In the genomic region with DNA sequence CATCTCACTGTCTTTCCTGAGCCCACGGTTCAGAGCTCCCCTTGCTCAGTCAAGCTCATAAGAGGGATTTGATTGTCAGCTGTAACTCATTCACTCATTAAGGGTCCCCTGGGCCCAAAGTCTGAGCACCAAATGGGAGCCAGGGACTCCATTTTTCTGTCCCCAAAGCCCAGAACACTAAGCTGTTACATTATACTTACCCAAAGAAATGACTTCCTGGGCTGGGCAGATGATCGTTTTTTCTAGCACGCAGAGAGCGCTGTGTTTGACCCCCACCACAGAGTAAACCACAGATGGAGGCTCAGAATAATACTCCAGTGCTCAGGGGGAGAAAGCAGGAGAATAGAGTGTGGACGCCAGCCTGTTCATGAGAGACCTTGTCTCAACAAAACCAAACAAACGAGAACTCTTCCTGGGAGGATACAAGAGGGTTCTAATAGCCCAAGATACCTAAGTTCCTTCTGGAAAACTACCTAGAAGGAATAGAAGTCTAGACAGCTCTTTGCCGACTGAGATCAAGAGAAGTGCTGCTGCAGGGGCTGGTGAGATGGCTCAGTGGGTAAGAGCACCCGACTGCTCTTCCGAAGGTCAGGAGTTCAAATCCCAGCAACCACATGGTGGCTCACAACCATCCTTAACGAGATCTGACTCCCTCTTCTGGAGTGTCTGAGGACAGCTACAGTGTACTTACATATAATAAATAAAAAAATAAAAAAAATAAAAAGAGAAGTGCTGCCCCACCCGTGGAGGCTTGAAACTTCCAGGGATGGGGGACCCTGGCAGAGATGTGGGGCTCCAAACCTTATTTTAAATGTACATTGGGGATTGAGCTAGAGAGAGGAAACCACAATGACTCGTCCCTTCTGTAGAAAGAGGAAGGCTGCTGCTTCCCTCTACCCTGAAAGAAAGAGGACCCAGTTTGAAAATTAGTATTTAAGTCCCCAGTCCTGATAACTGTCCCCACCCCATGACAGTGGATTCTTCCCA, we compare ENCODE assay signal across 8 mouse cellular contexts. TPM values are rescaled to one million over a fixed set of nuclear protein-coding genes. Genes with fewer than 3 reads are reported as not detected.
A peak's percentile ranks its signal among the peaks of the same experiment; 100 is the strongest.
DNase-seq lines count a peak whose midpoint lies in the region; ATAC-seq and TF ChIP-seq lines count a peak whose summit lies in the region.

No protein-coding gene starts in this region.

- H3K9ac ChIP-seq in CH12.LX (ENCODE audit: insufficient read depth, low read depth) = peak overlapping the region; percentile 43; the same call in 1 of the 2 replicates
- peak overlapping the region; percentile 75 for H3K9ac ChIP-seq in heart, embryonic 16.5 days (ENCODE audit: low read length)

- peak in 1 of 2 experiments; percentile 27; a peak in 1 of 4 replicates for TF ChIP-seq CTCF in CH12.LX (conservative IDR thresholded peaks at IDR 0.05 in 1 of 2, IDR thresholded peaks at IDR 0.05 in 1 of 2; ENCODE audit: low read depth in 2 of 2, low read length in 2 of 2)

- H3K4me3 ChIP-seq in erythroblast, embryonic 14.5 days (replicated peaks) = peak overlapping the region; percentile 75
- H3K4me3 ChIP-seq in CH12.LX (replicated peaks in 1 of 3; ENCODE audit: low read depth in 2 of 3, low read length in 2 of 3, poor library complexity in 1 of 3) = peak overlapping the region; percentile 42 to 93 (median 50)
- H3K4me3 ChIP-seq in heart, embryonic 16.5 days (ENCODE audit: low read length) = peak overlapping the region; percentile 65
- H3K4me3 ChIP-seq in megakaryocyte, embryonic 14.5 days (replicated peaks) = peak overlapping the region; percentile 95

- peaks cover 35% of the 10 kb centered on the region for H3K4me1 ChIP-seq in erythroblast, embryonic 14.5 days (ENCODE audit: control insufficient read depth)
- H3K4me1 ChIP-seq in CH12.LX (ENCODE audit: control insufficient read depth in 1 of 2, insufficient read depth in 2 of 2) = peaks cover 41 to 72% of the 10 kb centered on the region in 2 experiments
- peaks cover 25% of the 10 kb centered on the region for H3K4me1 ChIP-seq in heart, embryonic 16.5 days (ENCODE audit: control insufficient read depth, insufficient read depth, low read length)
- peaks cover 89% of the 10 kb centered on the region for H3K4me1 ChIP-seq in megakaryocyte, embryonic 14.5 days

- TF ChIP-seq EP300 in CH12.LX (IDR thresholded peaks at IDR 0.05; ENCODE audit: low read length) = peak; percentile 61

- WGBS in heart, embryonic 16.5 days = 57% methylated on average over 12 of the region's 12 CpGs

- H3K36me3 ChIP-seq in erythroblast, embryonic 14.5 days (ENCODE audit: control insufficient read depth) = no peaks in the 10 kb centered on the region
- H3K36me3 ChIP-seq in CH12.LX (replicated peaks in 1 of 2; ENCODE audit: control insufficient read depth in 1 of 2, insufficient read depth in 1 of 2, low read length in 1 of 2) = peaks cover 5 to 25% of the 10 kb centered on the region in 2 experiments
- no peaks in the 10 kb centered on the region for H3K36me3 ChIP-seq in heart, embryonic 16.5 days (ENCODE audit: control insufficient read depth, insufficient read depth)
- peaks cover 20% of the 10 kb centered on the region for H3K36me3 ChIP-seq in megakaryocyte, embryonic 14.5 days (replicated peaks; ENCODE audit: low read length)

- TF ChIP-seq POLR2A in CH12.LX (IDR thresholded peaks at IDR 0.05; ENCODE audit: low read depth, low read length) = no peak

- dilution Hi-C loops in CH12.LX (cut with MboI; ENCODE audit: extremely low pct_ligation_motif_present, extremely low pct_unique_long_range_greater_than_20kb, low sequenced_read_pairs) = no loop called here

- peak overlapping the region; percentile 92 for H3K27ac ChIP-seq in CH12.LX (ENCODE audit: insufficient read depth, low read depth)
- peak overlapping the region; percentile 64 for H3K27ac ChIP-seq in heart, embryonic 16.5 days (ENCODE audit: low read length)

- in situ Hi-C loops in CH12.LX (cut with MboI; ENCODE audit: low pct_ligation_motif_present, low pct_unique_long_range_greater_than_20kb, low sequenced_read_pairs) = loop anchor here (5.0 kb wide), 1 partner anchor 40 kb away; no protein-coding TSS in a partner anchor

- TF ChIP-seq RAD21 in CH12.LX (IDR thresholded peaks at IDR 0.05; ENCODE audit: low read depth, low read length) = no peak

- ATAC-seq in erythroblast, adult 5-6 weeks (replicated peaks; ENCODE audit: low FRiP score, poor library complexity, severe bottlenecking) = no peak
- ATAC-seq in heart, embryonic 16.5 days (replicated peaks; ENCODE audit: extremely low read depth, insufficient read depth, low FRiP score) = no peak

- H3K27me3 ChIP-seq in erythroblast, embryonic 14.5 days (ENCODE audit: control insufficient read depth) = peaks cover 16% of the 10 kb centered on the region
- H3K27me3 ChIP-seq in CH12.LX (replicated peaks) = no peaks in the 10 kb centered on the region
- H3K27me3 ChIP-seq in heart, embryonic 16.5 days (ENCODE audit: control insufficient read depth, insufficient read depth, low read length) = no peaks in the 10 kb centered on the region
- H3K27me3 ChIP-seq in megakaryocyte, embryonic 14.5 days (replicated peaks) = no peaks in the 10 kb centered on the region

- H3K79me2 ChIP-seq in CH12.LX (replicated peaks; ENCODE audit: control insufficient read depth, extremely low read depth, insufficient read depth, poor library complexity, severe bottlenecking) = peaks cover 39% of the 10 kb centered on the region

- DNase-seq in CH12.LX (ENCODE audit: extremely low read depth) = peak; percentile 85
- DNase-seq in cerebellum, adult 9-10 months = no peak
- no peak for DNase-seq in right cerebral cortex, postnatal 10 days (ENCODE audit: low spot score in 2 of 2)
- no peak for DNase-seq in spleen, postnatal 4 days (ENCODE audit: low spot score in 2 of 2)

- H3K9me3 ChIP-seq in erythroblast, embryonic 14.5 days (ENCODE audit: control insufficient read depth, low read length) = no peaks in the 10 kb centered on the region
- H3K9me3 ChIP-seq in CH12.LX (replicated peaks; ENCODE audit: low read length) = no peaks in the 10 kb centered on the region
- no peaks in the 10 kb centered on the region for H3K9me3 ChIP-seq in heart, embryonic 16.5 days (replicated peaks; ENCODE audit: control insufficient read depth, low read length)
- no peaks in the 10 kb centered on the region for H3K9me3 ChIP-seq in megakaryocyte, embryonic 14.5 days

- peak overlapping the region; percentile 47 for H3K4me2 ChIP-seq in CH12.LX (ENCODE audit: insufficient read depth, low read depth, poor library complexity, severe bottlenecking)
- peak overlapping the region; percentile 84 for H3K4me2 ChIP-seq in heart, embryonic 16.5 days (ENCODE audit: low read depth, low read length)

TF ChIP-seq in CH12.LX, 34 proteins besides CTCF, POLR2A, EP300 and RAD21:
- TF ChIP-seq HCFC1 (IDR thresholded peaks at IDR 0.05; ENCODE audit: low read depth, low read length) (no peak), IRF4 (IDR thresholded peaks at IDR 0.05; ENCODE audit: low read depth, low read length) (0 out of 2 replicates have a peak, but pooled peaks have one; percentile 4), CHD1 (IDR thresholded peaks at IDR 0.05; ENCODE audit: low read depth, low read length) (peak; percentile 30; the same call in 1 of the 2 replicates), POLR2AphosphoS2 (IDR thresholded peaks at IDR 0.05; ENCODE audit: low read depth, low read length) (no peak; the same call in 1 of the 2 replicates), NELFE (IDR thresholded peaks at IDR 0.05; ENCODE audit: low read depth, low read length) (no peak; the same call in 1 of the 2 replicates), USF1 (IDR thresholded peaks at IDR 0.05; ENCODE audit: low read depth, low read length) (no peak), ZNF384 (IDR thresholded peaks at IDR 0.05; ENCODE audit: low read depth, low read length) (peak; percentile 69), MYC (IDR thresholded peaks at IDR 0.05; ENCODE audit: low read depth, low read length) (peak; percentile 27; the same call in 1 of the 2 replicates), TBP (conservative IDR thresholded peaks at IDR 0.05; ENCODE audit: low read depth, low read length) (peak; percentile 93), UBTF (IDR thresholded peaks at IDR 0.05; ENCODE audit: low read depth, low read length) (peak; percentile 3), E2F4 (IDR thresholded peaks at IDR 0.05; ENCODE audit: insufficient replicate concordance, low read depth, low read length) (no peak), ELF1 (IDR thresholded peaks at IDR 0.05; ENCODE audit: low read depth, low read length) (peak; percentile 27; the same call in 1 of the 2 replicates), SMC3 (IDR thresholded peaks at IDR 0.05; ENCODE audit: low read depth, low read length) (no peak), ZMIZ1 (IDR thresholded peaks at IDR 0.05; ENCODE audit: low read depth, low read length) (0 out of 2 replicates have a peak, but pooled peaks have one; percentile 10)

RNA-seq across cellular contexts. Expression of a gene that starts 1.0 kb away (rescaled TPM):
- polyA plus RNA-seq in erythroblast, embryonic 14.5 days (2012) = 0.24 and 0.41 TPM in 2 replicates
- total RNA-seq in erythroblast, adult 5-6 weeks (2015; ENCODE audit: low replicate concordance) = 35.5 and 43.7 TPM in 2 replicates
- total RNA-seq in erythroblast, adult 5-6 weeks (2017; ENCODE audit: low replicate concordance) = 39.9 and 41.3 TPM in 2 replicates
- total RNA-seq in CH12.LX (2012; rRNA removed) (109 and 110 TPM in 2 replicates), CH12.LX (2014; rRNA removed) (119 and 122 TPM in 2 replicates)
- 186 and 189 TPM in 2 replicates for polyA plus RNA-seq in CH12.LX (2012; ENCODE audit: insufficient read length, low read depth)
- polyA plus RNA-seq in heart, embryonic 16.5 days (2015; fragmentation: Nextera tagmentation; extraction: Ambion mirVana) = 40.7 and 42.7 TPM in 2 replicates
- 32.1 and 64.4 TPM in 2 replicates for polyA plus RNA-seq in megakaryocyte, embryonic 14.5 days (2012; ENCODE audit: insufficient read depth, low replicate concordance)

RNA-seq across cellular contexts. Expression of a gene that starts 27.1 kb away (rescaled TPM):
- polyA plus RNA-seq in erythroblast, embryonic 14.5 days (2012) = 0.02 and 0.05 TPM in 2 replicates
- total RNA-seq in erythroblast, adult 5-6 weeks (2015; ENCODE audit: low replicate concordance) = 1.2 and 2.5 TPM in 2 replicates
- total RNA-seq in erythroblast, adult 5-6 weeks (2017; ENCODE audit: low replicate concordance) = 2.1 and 2.7 TPM in 2 replicates
- total RNA-seq in CH12.LX (2012; rRNA removed) = 12.0 and 13.5 TPM in 2 replicates
- total RNA-seq in CH12.LX (2014; rRNA removed) = 25.8 and 26.0 TPM in 2 replicates
- polyA plus RNA-seq in CH12.LX (2012; ENCODE audit: insufficient read length, low read depth) = 15.3 and 17.7 TPM in 2 replicates
- 11.0 and 11.3 TPM in 2 replicates for polyA plus RNA-seq in heart, embryonic 16.5 days (2015; fragmentation: Nextera tagmentation; extraction: Ambion mirVana)
- 2.6 and 9.1 TPM in 2 replicates for polyA plus RNA-seq in megakaryocyte, embryonic 14.5 days (2012; ENCODE audit: insufficient read depth, low replicate concordance)

Comparison
In these comparisons a context has a peak if more than half of its experiments do, and no peak if none do; other contexts are left out.
1. RNA of a gene that starts 1.0 kb away (polyA plus RNA-seq): 186 to 189 TPM in CH12.LX, 40.7 to 42.7 TPM in heart, embryonic 16.5 days and 32.1 to 64.4 TPM in megakaryocyte, embryonic 14.5 days; 0.24 to 0.41 TPM in erythroblast, embryonic 14.5 days; every median in the first group is over 10 times any median in the second.
2. Peak in every context shown above with its lines, with median percentiles within 50 percentile points of each other: H3K4me3 ChIP-seq.